Mouse (Mus musculus) spleen, adult 2 months (tissue): Measurements from ENCODE around the gene Kifc3.

Experiments
- CTCF ChIP-seq: fragments of 200-500 bp; IDR thresholded peaks from 2 replicates; pipeline ENCODE4 v1.5.1; 2011; ENCODE audit warnings: mild to moderate bottlenecking, inconsistent platforms; ENCODE audit not compliant: insufficient read depth, insufficient read length, insufficient replicate concordance; ENCODE audit errors: extremely low read depth
- POLR2A ChIP-seq: fragments of 200-500 bp; IDR thresholded peaks from 2 replicates; pipeline ENCODE4 v1.6.1; 2011; ENCODE audit warnings: low read depth, low read length, inconsistent platforms

GRCm38 (mm10) chr8:95054438-95054837 lies 148.2 kb downstream of the Kifc3 start:
- TF ChIP-seq CTCF = no peak
- TF ChIP-seq POLR2A = no peak
